Mouse (Mus musculus) forebrain, embryonic 14.5 days (tissue): ENCODE results near the gene Ppm1n. TPM values are rescaled to one million over a fixed set of nuclear protein-coding genes. Genes with fewer than 3 reads are reported as not detected.

Source experiments
- ATAC-seq: fragments of 200-750 bp; cut with Nextera tagmentation; 2 replicates; pipeline ENCODE4 v1.8.0; 2017; ENCODE audit warnings: mild to moderate bottlenecking, moderate library complexity
- DNase-seq: peaks from one replicate; pipeline ENCODE4 v3.0.0-alpha.2; 2015; ENCODE audit warnings: low spot score
- H3K27ac ChIP-seq: fragments of 300-500 bp; sonication (generic); 2 replicates; pipeline ENCODE4 v1.5.1; 2014; ENCODE audit warnings: low read depth, mild to moderate bottlenecking, control low read depth, low read length, moderate library complexity
- H3K27me3 ChIP-seq: fragments of 300-500 bp; sonication (generic); replicated peaks from 2 replicates; pipeline ENCODE4 v1.6.1; 2014; ENCODE audit warnings: low read length, control low read depth, mixed read lengths; ENCODE audit not compliant: control insufficient read depth, insufficient read depth
- H3K36me3 ChIP-seq: fragments of 300-500 bp; sonication (generic); 2 replicates; pipeline ENCODE4 v1.6.1; 2014; ENCODE audit warnings: low read length, control low read depth; ENCODE audit not compliant: control insufficient read depth, insufficient read depth
- H3K4me1 ChIP-seq: fragments of 300-500 bp; sonication (generic); 2 replicates; pipeline ENCODE4 v1.6.1; 2014; ENCODE audit warnings: antibody characterized with exemption, low read length, control low read depth; ENCODE audit not compliant: control insufficient read depth, insufficient read depth
- H3K4me2 ChIP-seq: fragments of 300-500 bp; sonication (generic); 2 replicates; pipeline ENCODE4 v1.6.1; 2014; ENCODE audit warnings: mild to moderate bottlenecking, control low read depth, low read length
- H3K4me3 ChIP-seq: fragments of 300-500 bp; sonication (generic); 2 replicates; pipeline ENCODE4 v1.5.1; 2014; ENCODE audit warnings: low read depth, low read length, control low read depth
- H3K9ac ChIP-seq: fragments of 300-500 bp; sonication (generic); 2 replicates; pipeline ENCODE4 v1.6.1; 2014; ENCODE audit warnings: mild to moderate bottlenecking, low read length, control low read depth, moderate library complexity
- H3K9me3 ChIP-seq: fragments of 300-500 bp; sonication (generic); replicated peaks from 2 replicates; pipeline ENCODE4 v1.6.1; 2016; ENCODE audit warnings: low read length, control low read depth, mixed read lengths; ENCODE audit not compliant: control insufficient read depth
- WGBS: fragments of 180-500 bp; shearing (Covaris S2); extraction: QIAGEN DNeasy Blood & Tissue Kit; methylation state at CpG from one replicate; pipeline ENCODE4 v1.1.7; 2014; 5-methylcytosine and 5-hydroxymethylcytosine counted together
- polyA plus RNA-seq: library from polyadenylated mRNA; unstranded; fragments of >200 nt; fragmentation: Nextera tagmentation; extraction: Ambion mirVana; gene quantifications from 2 replicates; pipeline ENCODE4 v1.2.1, GENCODE M21; 2014

The Ppm1n gene
- polyA plus RNA-seq, 1 experiment from 2014 or later: 0.30 TPM

- Histone ChIP-seq H3K4me3 (peak overlapping the region; percentile 39), H3K9me3 (no peaks in the 10 kb centered on the region), H3K36me3 (0 out of 2 replicates have a peak, but pooled peaks cover 4% of the 10 kb centered on the region), H3K4me2 (peak overlapping the region; percentile 65), H3K4me1 (peaks cover 13% of the 10 kb centered on the region), H3K9ac (peak overlapping the region; percentile 58), H3K27me3 (no peaks in the 10 kb centered on the region), H3K27ac (peak overlapping the region; percentile 100)
- DNase-seq (peak; percentile 54), ATAC-seq (peak; percentile 18)
- 20% methylated on average over 20 of the region's 20 CpGs for WGBS
Measured at GRCm38 (mm10) chr7:19226817-19227797, 52.8 kb downstream of the Ppm1n start.

Other genes with a start within 250 kb of the Ppm1n start
- not detected in 2 replicates for gene Rsph6a, start 225.4 kb downstream of the Ppm1n start, polyA plus RNA-seq
- 28.0 and 29.1 TPM in 2 replicates for gene Dmwd, start 203.8 kb downstream of the Ppm1n start, polyA plus RNA-seq
- gene Dmpk, start 196.2 kb downstream of the Ppm1n start, polyA plus RNA-seq: 4.4 and 7.8 TPM in 2 replicates
- 2.4 and 3.5 TPM in 2 replicates for gene Six5, start 185.5 kb downstream of the Ppm1n start, polyA plus RNA-seq
- 2.2 and 3.3 TPM in 2 replicates for gene Gm4969, start 161.7 kb downstream of the Ppm1n start, polyA plus RNA-seq
- 10.1 and 11.9 TPM in 2 replicates for gene Fbxo46, start 160.2 kb downstream of the Ppm1n start, polyA plus RNA-seq
- gene Qpctl, start 130.8 kb downstream of the Ppm1n start, polyA plus RNA-seq: 11.1 and 14.0 TPM in 2 replicates
- 141 and 155 TPM in 2 replicates for gene Snrpd2, start 130.3 kb downstream of the Ppm1n start, polyA plus RNA-seq
- 4.8 and 8.2 TPM in 2 replicates for gene Gipr, start 113.9 kb downstream of the Ppm1n start, polyA plus RNA-seq
- gene Eml2, start 103.6 kb downstream of the Ppm1n start, polyA plus RNA-seq: 3.4 TPM in 2 replicates
- gene Gpr4, start 67.5 kb downstream of the Ppm1n start, polyA plus RNA-seq: 1.8 and 2.3 TPM in 2 replicates
- 42.5 TPM in 2 replicates for gene Opa3, start 51.7 kb downstream of the Ppm1n start, polyA plus RNA-seq
- gene Vasp, start 8.2 kb downstream of the Ppm1n start, polyA plus RNA-seq: 27.1 and 32.3 TPM in 2 replicates
- gene Rtn2, start 2.6 kb upstream of the Ppm1n start, polyA plus RNA-seq: 102 and 109 TPM in 2 replicates
- gene Fosb, start 30.0 kb upstream of the Ppm1n start, polyA plus RNA-seq: 0.17 TPM in 1 of 2 replicates, not detected in the other
- 99.5 and 101 TPM in 2 replicates for gene Ercc1, start 64.7 kb upstream of the Ppm1n start, polyA plus RNA-seq
- gene Cd3eap, start 79.4 kb upstream of the Ppm1n start, polyA plus RNA-seq: 18.4 and 20.0 TPM in 2 replicates
- 1.1 and 1.3 TPM in 2 replicates for gene Ppp1r13l, start 79.7 kb upstream of the Ppm1n start, polyA plus RNA-seq
- 12.9 and 15.2 TPM in 2 replicates for gene Ercc2, start 101.9 kb upstream of the Ppm1n start, polyA plus RNA-seq
- gene Klc3, start 124.0 kb upstream of the Ppm1n start, polyA plus RNA-seq: 0.81 and 1.3 TPM in 2 replicates
- gene Ckm, start 124.7 kb upstream of the Ppm1n start, polyA plus RNA-seq: not detected in 2 replicates
- gene Mark4, start 178.8 kb upstream of the Ppm1n start, polyA plus RNA-seq: 9.2 and 13.0 TPM in 2 replicates
- 0.16 and 0.25 TPM in 2 replicates for gene Exoc3l2, start 183.3 kb upstream of the Ppm1n start, polyA plus RNA-seq
- 2.1 and 2.3 TPM in 2 replicates for gene Bloc1s3, start 228.3 kb upstream of the Ppm1n start, polyA plus RNA-seq
- 34.2 and 42.5 TPM in 2 replicates for gene Trappc6a, start 228.3 kb upstream of the Ppm1n start, polyA plus RNA-seq
- gene Nkpd1, start 237.8 kb upstream of the Ppm1n start, polyA plus RNA-seq: 0.36 and 0.57 TPM in 2 replicates